Mouse (Mus musculus): ENCODE measurements around the gene Trim30b.

- no peak for TF ChIP-seq CTCF (IDR thresholded peaks at IDR 0.05; ENCODE audit: control insufficient read depth, insufficient read depth, low read length)
- no peak for TF ChIP-seq POLR2A (IDR thresholded peaks at IDR 0.05; ENCODE audit: borderline replicate concordance, control insufficient read depth, low read depth, low read length)
These were observed 47.7 kb downstream of the Trim30b start for GRCm38 (mm10) chr7:104322028-104322427.
